Mouse (Mus musculus): ENCODE data around the gene Tm4sf20.

GRCm38 (mm10) chr1:82766641-82767040, 1.6 kb downstream of the Tm4sf20 start:
- no peak for TF ChIP-seq POLR2A (IDR thresholded peaks at IDR 0.05; ENCODE audit: borderline replicate concordance, low read depth, low read length)
- no peak for TF ChIP-seq CTCF (IDR thresholded peaks at IDR 0.05; ENCODE audit: low read depth, low read length)

Measured in bone marrow macrophage, adult 2 months (primary cell).